Mouse (Mus musculus): ENCODE results near the gene Rprd1b.

GRCm38 (mm10) chr2:158077981-158078380 is 49.7 kb downstream of the Rprd1b start:
- TF ChIP-seq CEBPB (IDR thresholded peaks at IDR 0.05; ENCODE audit: low read depth) (no peak), CTCF (IDR thresholded peaks at IDR 0.05; ENCODE audit: control insufficient read depth, insufficient read depth, insufficient read length) (no peak), USF1 (IDR thresholded peaks at IDR 0.05; ENCODE audit: low read depth) (no peak), MAX (IDR thresholded peaks at IDR 0.05) (no peak)

Measured in C2C12 (cell line).